Mouse (Mus musculus) stomach, embryonic 15.5 days (tissue): Measurements from ENCODE around the gene C1s2. TPM values are rescaled to one million over a fixed set of nuclear protein-coding genes. Genes with fewer than 3 reads are reported as not detected.
A peak's percentile ranks its signal among the peaks of the same experiment; 100 is the strongest.
"Not testable (repeated sequence)": the region's sequence is repeated elsewhere in the genome, so short reads cannot be mapped to it uniquely, and the experiment has no call there.

Experiments
- ATAC-seq: fragments of 200-750 bp; cut with Nextera tagmentation; 2 replicates; pipeline ENCODE4 v1.8.0; 2017; ENCODE audit warnings: low read depth, moderate number of reproducible peaks, moderate TSS enrichment; ENCODE audit not compliant: insufficient read depth, low FRiP score
- H3K27ac ChIP-seq: fragments of 300-500 bp; sonication (generic); 2 replicates; pipeline ENCODE4 v1.5.1; 2015; ENCODE audit warnings: mild to moderate bottlenecking, inconsistent platforms
- H3K27me3 ChIP-seq: fragments of 300-500 bp; sonication (generic); replicated peaks from 2 replicates; pipeline ENCODE4 v1.6.1; 2015; ENCODE audit warnings: inconsistent platforms
- H3K36me3 ChIP-seq: fragments of 300-500 bp; sonication (generic); 2 replicates; pipeline ENCODE4 v1.6.1; 2015; ENCODE audit warnings: inconsistent platforms
- H3K4me1 ChIP-seq: fragments of 300-500 bp; sonication (generic); 2 replicates; pipeline ENCODE4 v1.6.1; 2015; ENCODE audit warnings: inconsistent platforms
- H3K4me2 ChIP-seq: fragments of 300-500 bp; sonication (generic); 2 replicates; pipeline ENCODE4 v1.6.1; 2015; ENCODE audit warnings: mild to moderate bottlenecking, inconsistent platforms
- H3K4me3 ChIP-seq: fragments of 300-500 bp; sonication (generic); replicated peaks from 2 replicates; pipeline ENCODE4 v1.5.1; 2015; ENCODE audit warnings: inconsistent platforms
- H3K9ac ChIP-seq: fragments of 300-500 bp; sonication (generic); 2 replicates; pipeline ENCODE4 v1.6.1; 2015; ENCODE audit warnings: inconsistent platforms
- H3K9me3 ChIP-seq: fragments of 300-500 bp; sonication (generic); 2 replicates; pipeline ENCODE4 v1.6.1; 2016; ENCODE audit warnings: inconsistent platforms
- WGBS: fragments of 180-500 bp; shearing (Covaris S2); methylation state at CpG from one replicate; pipeline ENCODE4 v1.1.7; 2015; 5-methylcytosine and 5-hydroxymethylcytosine counted together
- polyA plus RNA-seq: library from polyadenylated mRNA; unstranded; fragments of >200 nt; fragmentation: Nextera tagmentation; extraction: Ambion mirVana; gene quantifications from 2 replicates; pipeline ENCODE4 v1.2.1, GENCODE M21; 2015

Gene C1s2
- polyA plus RNA-seq, result 0.06 and 0.13 TPM in 2 replicates

GRCm38 (mm10) chr6:124635985-124636384 is at the start of gene C1s2:
C1s2 (minus strand) TSS chr6:124636085.
- 80% methylated on average over 2 of the region's 2 CpGs for WGBS
- not testable (repeated sequence) for H3K9ac ChIP-seq, H3K9me3 ChIP-seq, H3K4me2 ChIP-seq, H3K27ac ChIP-seq, H3K4me3 ChIP-seq, H3K36me3 ChIP-seq, ATAC-seq, H3K4me1 ChIP-seq, H3K27me3 ChIP-seq

- Histone ChIP-seq H3K27ac (peak overlapping the region; percentile 45; the same call in 1 of the 2 replicates), H3K9me3 (no peaks in the 10 kb centered on the region), H3K4me3 (no peak overlapping the region), H3K4me2 (no peak overlapping the region), H3K27me3 (no peaks in the 10 kb centered on the region), H3K9ac (no peak overlapping the region), H3K36me3 (no peaks in the 10 kb centered on the region), H3K4me1 (peaks cover 11% of the 10 kb centered on the region; the same call in 1 of the 2 replicates)
- ATAC-seq, result peak; percentile 82
- WGBS, result 65% methylated on average over 14 of the region's 14 CpGs
These were observed 47.9 kb upstream of the C1s2 start for GRCm38 (mm10) chr6:124683591-124684417.

- not testable (repeated sequence) for H3K4me3 ChIP-seq, H3K9me3 ChIP-seq, H3K27me3 ChIP-seq, H3K36me3 ChIP-seq, ATAC-seq, H3K9ac ChIP-seq, H3K27ac ChIP-seq, H3K4me2 ChIP-seq
- peaks cover 11% of the 10 kb centered on the region; the same call in 1 of the 2 replicates for H3K4me1 ChIP-seq
- 64% methylated on average over 6 of the region's 6 CpGs for WGBS
These were observed 46.4 kb upstream of the C1s2 start for GRCm38 (mm10) chr6:124682291-124682690.

GRCm38 (mm10) chr6:124679486-124679885 is 43.6 kb upstream of the C1s2 start:
- no peaks in the 10 kb centered on the region for H3K9me3 ChIP-seq
- WGBS, result 85% methylated on average over 3 of the region's 3 CpGs
- no peak overlapping the region for H3K4me3 ChIP-seq
- peaks cover 11% of the 10 kb centered on the region; the same call in 1 of the 2 replicates for H3K4me1 ChIP-seq
- H3K27ac ChIP-seq, result no peak overlapping the region
- H3K4me2 ChIP-seq, result no peak overlapping the region
- H3K9ac ChIP-seq, result no peak overlapping the region
- no peak for ATAC-seq
- H3K36me3 ChIP-seq, result peaks cover 2% of the 10 kb centered on the region; the same call in 1 of the 2 replicates
- no peaks in the 10 kb centered on the region for H3K27me3 ChIP-seq

GRCm38 (mm10) chr6:124678769-124679168 is 42.9 kb upstream of the C1s2 start:
- no peak overlapping the region for H3K27ac ChIP-seq
- 90% methylated on average over 7 of the region's 7 CpGs for WGBS
- no peak for ATAC-seq

GRCm38 (mm10) chr6:124676171-124676570 is 40.3 kb upstream of the C1s2 start:
- no peak overlapping the region for H3K4me3 ChIP-seq
- WGBS, result 80% methylated on average over 6 of the region's 6 CpGs
- no peaks in the 10 kb centered on the region for H3K9me3 ChIP-seq
- H3K27me3 ChIP-seq, result no peaks in the 10 kb centered on the region
- no peak overlapping the region for H3K27ac ChIP-seq
- peaks cover 6% of the 10 kb centered on the region; the same call in 1 of the 2 replicates for H3K36me3 ChIP-seq
- no peaks in the 10 kb centered on the region for H3K4me1 ChIP-seq
- H3K4me2 ChIP-seq, result no peak overlapping the region
- H3K9ac ChIP-seq, result no peak overlapping the region
- ATAC-seq, result no peak

More at GRCm38 (mm10) chr6:124678769-124679168, 42.9 kb upstream of the C1s2 start:
- H3K36me3 ChIP-seq, result peaks cover 6% of the 10 kb centered on the region; the same call in 1 of the 2 replicates
- no peak overlapping the region for H3K9ac ChIP-seq
- H3K27me3 ChIP-seq, result no peaks in the 10 kb centered on the region
- H3K4me2 ChIP-seq, result no peak overlapping the region
- no peaks in the 10 kb centered on the region for H3K9me3 ChIP-seq
- peaks cover 11% of the 10 kb centered on the region; the same call in 1 of the 2 replicates for H3K4me1 ChIP-seq
- no peak overlapping the region for H3K4me3 ChIP-seq

GRCm38 (mm10) chr6:124674591-124674990 is 38.7 kb upstream of the C1s2 start:
- Histone ChIP-seq H3K4me1 (no peaks in the 10 kb centered on the region), H3K27me3 (no peaks in the 10 kb centered on the region), H3K9me3 (no peaks in the 10 kb centered on the region), H3K36me3 (peaks cover 6% of the 10 kb centered on the region; the same call in 1 of the 2 replicates), H3K4me2 (no peak overlapping the region), H3K27ac (no peak overlapping the region), H3K4me3 (no peak overlapping the region), H3K9ac (no peak overlapping the region)
- ATAC-seq, result no peak
- WGBS, result 93% methylated on average over 7 of the region's 7 CpGs

- WGBS, result 92% methylated on average over 9 of the region's 9 CpGs
- H3K36me3 ChIP-seq, result peaks cover 6% of the 10 kb centered on the region; the same call in 1 of the 2 replicates
- H3K4me2 ChIP-seq, result no peak overlapping the region
- no peak for ATAC-seq
- H3K27me3 ChIP-seq, result no peaks in the 10 kb centered on the region
- H3K27ac ChIP-seq, result no peak overlapping the region
- H3K4me3 ChIP-seq, result no peak overlapping the region
- no peaks in the 10 kb centered on the region for H3K4me1 ChIP-seq
- H3K9ac ChIP-seq, result no peak overlapping the region
- H3K9me3 ChIP-seq, result no peaks in the 10 kb centered on the region
These were observed 37.7 kb upstream of the C1s2 start for GRCm38 (mm10) chr6:124673619-124674018.

- H3K36me3 ChIP-seq, result peaks cover 6% of the 10 kb centered on the region; the same call in 1 of the 2 replicates
- H3K4me3 ChIP-seq, result no peak overlapping the region
- no peaks in the 10 kb centered on the region for H3K27me3 ChIP-seq
- 57% methylated on average over 6 of the region's 6 CpGs for WGBS
- no peak overlapping the region for H3K27ac ChIP-seq
- no peaks in the 10 kb centered on the region for H3K9me3 ChIP-seq
- no peak overlapping the region for H3K9ac ChIP-seq
- ATAC-seq, result no peak
- no peak overlapping the region for H3K4me2 ChIP-seq
- H3K4me1 ChIP-seq, result no peaks in the 10 kb centered on the region
These were observed 36.2 kb upstream of the C1s2 start for GRCm38 (mm10) chr6:124672100-124672499.

- 84% methylated on average over 7 of the region's 7 CpGs for WGBS
- H3K27ac ChIP-seq, result no peak overlapping the region
- H3K9me3 ChIP-seq, result no peaks in the 10 kb centered on the region
- peaks cover 6% of the 10 kb centered on the region; the same call in 1 of the 2 replicates for H3K36me3 ChIP-seq
- H3K9ac ChIP-seq, result no peak overlapping the region
- no peak overlapping the region for H3K4me3 ChIP-seq
- no peaks in the 10 kb centered on the region for H3K27me3 ChIP-seq
- H3K4me2 ChIP-seq, result no peak overlapping the region
- no peak for ATAC-seq
- no peaks in the 10 kb centered on the region for H3K4me1 ChIP-seq
These were observed 34.5 kb upstream of the C1s2 start for GRCm38 (mm10) chr6:124670281-124670900.

GRCm38 (mm10) chr6:124669234-124669859 is 33.5 kb upstream of the C1s2 start:
- Histone ChIP-seq H3K4me1 (0 out of 2 replicates have a peak, but pooled peaks cover under 1% of the 10 kb centered on the region), H3K4me2 (no peak overlapping the region), H3K36me3 (peaks cover 3% of the 10 kb centered on the region; the same call in 1 of the 2 replicates), H3K4me3 (no peak overlapping the region), H3K9me3 (no peaks in the 10 kb centered on the region), H3K27ac (no peak overlapping the region), H3K9ac (no peak overlapping the region), H3K27me3 (no peaks in the 10 kb centered on the region)
- 85% methylated on average over 10 of the region's 11 CpGs for WGBS
- no peak for ATAC-seq
